Mouse (Mus musculus): ENCODE data around the gene L3mbtl4.

Gene L3mbtl4

GRCm38 (mm10) chr17:68642521-68643088, 369.0 kb downstream of the L3mbtl4 start:
- CTCF ChIA-PET: no interaction called here

- CTCF ChIA-PET: no interaction called here
These were observed 392.9 kb downstream of the L3mbtl4 start for GRCm38 (mm10) chr17:68666528-68666927.

GRCm38 (mm10) chr17:68672088-68672504, 398.5 kb downstream of the L3mbtl4 start:
- CTCF ChIA-PET: no interaction called here

- CTCF ChIA-PET: no interaction called here
These were observed 437.1 kb downstream of the L3mbtl4 start for GRCm38 (mm10) chr17:68710701-68711100.

GRCm38 (mm10) chr17:68711350-68711749, 437.8 kb downstream of the L3mbtl4 start:
- CTCF ChIA-PET: no interaction called here

GRCm38 (mm10) chr17:68748296-68748695, 474.7 kb downstream of the L3mbtl4 start:
- CTCF ChIA-PET: no interaction called here

GRCm38 (mm10) chr17:68750513-68750912, 476.9 kb downstream of the L3mbtl4 start:
- CTCF ChIA-PET: no interaction called here

GRCm38 (mm10) chr17:68753112-68753511, 479.5 kb downstream of the L3mbtl4 start:
- CTCF ChIA-PET: no interaction called here

GRCm38 (mm10) chr17:68754789-68755188, 481.2 kb downstream of the L3mbtl4 start:
- CTCF ChIA-PET: no interaction called here

GRCm38 (mm10) chr17:68758428-68758827, 484.8 kb downstream of the L3mbtl4 start:
- CTCF ChIA-PET: no interaction called here

- CTCF ChIA-PET: no interaction called here
These were observed 485.3 kb downstream of the L3mbtl4 start for GRCm38 (mm10) chr17:68758936-68759335.

GRCm38 (mm10) chr17:68759978-68760377, 486.4 kb downstream of the L3mbtl4 start:
- CTCF ChIA-PET: no interaction called here

- CTCF ChIA-PET: no interaction called here
These were observed 490.8 kb downstream of the L3mbtl4 start for GRCm38 (mm10) chr17:68764329-68764880.

- CTCF ChIA-PET: no interaction called here
These were observed 496.0 kb downstream of the L3mbtl4 start for GRCm38 (mm10) chr17:68769561-68769960.

GRCm38 (mm10) chr17:68771046-68771750, 497.6 kb downstream of the L3mbtl4 start:
- CTCF ChIA-PET: no interaction called here

GRCm38 (mm10) chr17:68793741-68794140, 520.1 kb downstream of the L3mbtl4 start:
- CTCF ChIA-PET: no interaction called here

- CTCF ChIA-PET: no interaction called here
These were observed 552.7 kb downstream of the L3mbtl4 start, which contains the start of gene Tmem200c for GRCm38 (mm10) chr17:68826323-68826722. TSS of gene Tmem200c (plus strand) at chr17:68826623.
